Mouse (Mus musculus) forebrain, embryonic 11.5 days (tissue): Measurements from ENCODE around the gene Armc7. TPM values are rescaled to one million over a fixed set of nuclear protein-coding genes. Genes with fewer than 3 reads are reported as not detected.

ENCODE experiments used
- ATAC-seq: fragments of 200-750 bp; cut with Nextera tagmentation; replicated peaks from 2 replicates; pipeline ENCODE4 v1.8.0; 2017; ENCODE audit warnings: moderate TSS enrichment; ENCODE audit not compliant: low FRiP score
- DNase-seq: peaks from one replicate; pipeline ENCODE4 v3.0.0-alpha.2; 2017; ENCODE audit warnings: low spot score
- H3K27ac ChIP-seq: fragments of 300-500 bp; sonication (generic); 2 replicates; pipeline ENCODE4 v1.5.1; 2014; ENCODE audit warnings: low read depth, low read length
- H3K27me3 ChIP-seq: fragments of 300-500 bp; sonication (generic); 2 replicates; pipeline ENCODE4 v1.6.1; 2014; ENCODE audit warnings: mild to moderate bottlenecking, low read length, mixed read lengths; ENCODE audit not compliant: control insufficient read depth, insufficient read depth
- H3K36me3 ChIP-seq: fragments of 300-500 bp; sonication (generic); 2 replicates; pipeline ENCODE4 v1.6.1; 2014; ENCODE audit warnings: mild to moderate bottlenecking, low read length, moderate library complexity, mixed read lengths; ENCODE audit not compliant: control insufficient read depth, insufficient read depth
- H3K4me1 ChIP-seq: fragments of 300-500 bp; sonication (generic); replicated peaks from 2 replicates; pipeline ENCODE4 v1.6.1; 2014; ENCODE audit warnings: low read length, mixed read lengths; ENCODE audit not compliant: control insufficient read depth, insufficient read depth
- H3K4me2 ChIP-seq: fragments of 300-500 bp; sonication (generic); 2 replicates; pipeline ENCODE4 v1.6.1; 2014; ENCODE audit warnings: low read depth, mild to moderate bottlenecking, low read length, moderate library complexity, mixed read lengths; ENCODE audit not compliant: severe bottlenecking
- H3K4me3 ChIP-seq: fragments of 300-500 bp; sonication (generic); 2 replicates; pipeline ENCODE4 v1.5.1; 2014; ENCODE audit warnings: low read depth, low read length
- H3K9ac ChIP-seq: fragments of 300-500 bp; sonication (generic); 2 replicates; pipeline ENCODE4 v1.6.1; 2014; ENCODE audit warnings: low read length
- H3K9me3 ChIP-seq: fragments of 300-500 bp; sonication (generic); 2 replicates; pipeline ENCODE4 v1.6.1; 2016; ENCODE audit warnings: low read length, mixed read lengths; ENCODE audit not compliant: control insufficient read depth
- WGBS: fragments of 180-500 bp; shearing (Covaris S2); extraction: QIAGEN DNeasy Blood & Tissue Kit; methylation state at CpG from one replicate; pipeline ENCODE4 v1.1.7; 2014; 5-methylcytosine and 5-hydroxymethylcytosine counted together
- polyA plus RNA-seq: library from polyadenylated mRNA; unstranded; fragments of >200 nt; fragmentation: Nextera tagmentation; extraction: Ambion mirVana; gene quantifications from 2 replicates; pipeline ENCODE4 v1.2.1, GENCODE M21; 2014

Armc7 gene
- polyA plus RNA-seq, 1 experiment from 2014 or later = 8.9 TPM

DNA sequence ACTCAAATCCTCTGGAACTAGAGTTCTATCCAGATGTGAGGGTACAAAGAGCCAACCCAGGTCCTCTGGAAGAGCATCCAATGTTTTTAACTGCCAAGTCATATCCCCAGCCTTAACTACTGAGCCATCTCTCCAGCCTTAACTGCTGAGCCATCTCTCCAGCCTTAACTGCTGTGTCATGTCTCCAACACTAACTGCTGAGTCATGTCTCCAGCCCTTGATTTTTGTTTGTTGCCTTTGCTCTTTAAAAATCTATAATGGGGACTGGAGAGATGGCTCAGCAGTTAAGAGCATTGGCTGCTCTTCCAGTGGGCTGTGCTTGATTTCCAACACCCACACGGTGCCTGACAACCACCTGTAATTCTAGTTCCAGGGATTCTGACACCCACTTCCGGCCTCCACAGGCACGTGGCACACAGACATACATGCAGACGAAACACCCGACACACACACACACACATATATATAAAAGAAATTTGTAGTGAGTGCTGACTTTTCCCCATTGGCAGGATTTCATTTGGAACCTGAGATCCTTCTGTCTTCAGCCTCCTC lies 37.8 kb upstream of the Armc7 start:
- DNase-seq (no peak), ATAC-seq (no peak)
- Histone ChIP-seq H3K9me3 (peaks cover 3% of the 10 kb centered on the region; the same call in 1 of the 2 replicates), H3K27ac (no peak overlapping the region), H3K9ac (no peak overlapping the region), H3K27me3 (no peaks in the 10 kb centered on the region; the same call in 1 of the 2 replicates), H3K4me2 (no peak overlapping the region), H3K4me1 (peaks cover 11% of the 10 kb centered on the region), H3K36me3 (no peaks in the 10 kb centered on the region), H3K4me3 (no peak overlapping the region)
- WGBS = 84% methylated on average over 5 of the region's 5 CpGs

DNA sequence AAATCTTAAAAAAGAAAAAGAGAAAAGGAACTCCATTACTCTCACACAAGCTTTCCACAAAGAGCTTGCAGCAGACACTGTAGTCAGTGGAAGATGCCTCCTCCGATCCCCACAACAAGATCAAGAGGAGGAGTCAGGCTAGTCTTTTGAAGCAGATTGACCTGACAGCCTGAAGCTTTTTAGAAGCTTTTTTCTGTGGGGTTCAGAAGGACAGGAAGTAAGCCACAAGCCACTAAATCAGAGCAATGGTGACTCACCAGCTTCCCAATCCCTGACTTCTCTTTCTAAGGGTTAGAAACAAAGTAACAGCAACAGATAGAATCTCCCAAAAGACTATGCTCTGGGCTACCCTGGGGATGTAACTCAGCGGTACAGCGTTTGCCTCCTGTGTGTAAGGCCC lies 36.1 kb upstream of the Armc7 start:
- WGBS = 85% methylated on average over 3 of the region's 3 CpGs
- ATAC-seq = no peak
- Histone ChIP-seq H3K4me3 (no peak overlapping the region), H3K9ac (no peak overlapping the region), H3K36me3 (no peaks in the 10 kb centered on the region), H3K4me2 (no peak overlapping the region), H3K4me1 (peaks cover 11% of the 10 kb centered on the region), H3K27me3 (no peaks in the 10 kb centered on the region; the same call in 1 of the 2 replicates), H3K27ac (no peak overlapping the region), H3K9me3 (peaks cover 3% of the 10 kb centered on the region; the same call in 1 of the 2 replicates)
- DNase-seq = no peak

DNA sequence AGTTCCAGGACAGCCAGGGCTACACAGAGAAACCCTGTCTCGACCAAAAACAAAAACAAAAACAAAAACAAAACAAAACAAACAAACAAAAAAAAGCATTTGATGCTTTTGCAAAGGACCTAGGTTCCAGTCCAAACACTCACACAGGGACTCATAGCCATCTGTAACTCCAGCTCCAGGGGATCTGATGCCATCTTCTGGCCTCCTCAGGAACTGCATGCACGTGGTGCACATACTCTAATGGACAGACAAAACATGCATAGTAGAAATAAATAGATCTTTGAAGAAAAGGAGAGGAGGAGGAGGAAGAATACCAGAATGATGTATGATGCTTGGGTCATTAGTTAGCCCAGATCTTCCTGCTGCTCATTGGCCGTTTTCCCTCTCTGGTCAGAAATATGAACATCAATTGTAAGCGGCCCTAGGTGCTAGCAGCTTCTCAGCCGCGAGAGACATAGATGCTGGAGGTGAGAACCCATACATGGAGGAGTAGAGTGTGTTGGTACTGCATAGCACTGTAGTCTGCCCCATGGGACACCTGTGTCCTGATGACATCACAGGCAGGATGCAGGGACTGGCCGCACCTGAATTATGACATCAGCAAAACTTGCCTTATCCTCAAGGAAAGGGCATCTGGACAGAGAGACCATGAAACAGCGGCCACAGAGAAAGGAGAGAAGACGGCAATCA lies 35.4 kb upstream of the Armc7 start, which contains the start of gene Trim80:
TSS of gene Trim80 (plus strand) at position 640 of the 690 bp plus-strand sequence.
- Histone ChIP-seq H3K4me1 (peaks cover 11% of the 10 kb centered on the region), H3K4me2 (no peak within 1 kb of the TSS), H3K27ac (no peak within 1 kb of the TSS), H3K36me3 (no peaks in the 10 kb centered on the region), H3K9ac (no peak within 1 kb of the TSS), H3K27me3 (no peaks in the 10 kb centered on the region; the same call in 1 of the 2 replicates), H3K9me3 (peaks cover 3% of the 10 kb centered on the region; the same call in 1 of the 2 replicates), H3K4me3 (no peak within 1 kb of the TSS)
- no peak for DNase-seq
- ATAC-seq = no peak
- WGBS = 94% methylated on average over 9 of the region's 9 CpGs

DNA sequence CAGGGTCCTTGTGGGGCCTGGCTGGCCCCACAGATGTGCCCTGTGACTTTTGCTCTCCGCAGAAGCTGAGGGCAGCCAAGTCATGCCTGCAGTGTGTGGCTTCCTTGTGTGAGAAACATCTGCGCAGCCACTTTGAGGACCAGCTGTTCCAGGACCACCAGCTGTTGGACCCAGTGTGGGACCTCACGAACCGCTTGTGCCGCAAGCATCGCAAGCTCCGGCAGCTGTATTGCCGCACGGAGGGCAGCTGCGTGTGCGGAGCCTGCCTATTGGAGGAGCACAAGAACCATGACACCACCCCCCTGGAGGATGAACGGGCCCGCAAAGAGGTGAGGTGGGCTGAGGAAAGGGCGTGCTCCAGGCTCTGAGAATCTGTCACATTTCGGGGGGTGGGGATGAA lies 34.0 kb upstream of the Armc7 start:
- Histone ChIP-seq H3K27ac (no peak overlapping the region), H3K4me3 (no peak overlapping the region), H3K9ac (no peak overlapping the region), H3K27me3 (no peaks in the 10 kb centered on the region), H3K4me1 (no peaks in the 10 kb centered on the region; the same call in 1 of the 2 replicates), H3K4me2 (no peak overlapping the region), H3K9me3 (peaks cover 3% of the 10 kb centered on the region; the same call in 1 of the 2 replicates), H3K36me3 (no peaks in the 10 kb centered on the region)
- WGBS = 53% methylated on average over 15 of the region's 15 CpGs
- ATAC-seq (no peak), DNase-seq (no peak)

DNA sequence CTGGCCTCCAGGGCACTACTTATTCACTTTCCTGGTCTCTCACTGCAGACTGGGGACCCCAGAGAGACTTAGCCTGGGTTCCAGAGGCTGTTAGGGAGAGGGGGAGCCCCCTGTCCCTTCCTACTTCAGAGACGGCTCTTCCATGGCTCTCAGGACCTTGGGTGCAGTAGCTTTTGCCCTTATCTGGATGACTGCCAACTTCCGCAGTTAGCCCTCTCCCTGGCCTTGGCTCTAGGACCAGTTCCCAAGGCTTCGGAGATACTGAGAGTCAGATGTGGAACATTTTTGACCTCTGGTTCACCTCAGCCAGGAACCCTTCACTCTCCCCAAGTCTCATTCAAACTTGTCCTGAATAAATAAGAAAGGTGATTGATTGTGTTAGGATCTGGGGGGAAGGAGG lies 28.6 kb upstream of the Armc7 start:
- 89% methylated on average over 3 of the region's 3 CpGs for WGBS
- Histone ChIP-seq H3K9ac (no peak overlapping the region), H3K4me1 (no peaks in the 10 kb centered on the region), H3K36me3 (no peaks in the 10 kb centered on the region), H3K27ac (no peak overlapping the region), H3K4me3 (no peak overlapping the region), H3K27me3 (no peaks in the 10 kb centered on the region), H3K9me3 (no peaks in the 10 kb centered on the region), H3K4me2 (no peak overlapping the region)
- no peak for DNase-seq
- ATAC-seq = no peak

DNA sequence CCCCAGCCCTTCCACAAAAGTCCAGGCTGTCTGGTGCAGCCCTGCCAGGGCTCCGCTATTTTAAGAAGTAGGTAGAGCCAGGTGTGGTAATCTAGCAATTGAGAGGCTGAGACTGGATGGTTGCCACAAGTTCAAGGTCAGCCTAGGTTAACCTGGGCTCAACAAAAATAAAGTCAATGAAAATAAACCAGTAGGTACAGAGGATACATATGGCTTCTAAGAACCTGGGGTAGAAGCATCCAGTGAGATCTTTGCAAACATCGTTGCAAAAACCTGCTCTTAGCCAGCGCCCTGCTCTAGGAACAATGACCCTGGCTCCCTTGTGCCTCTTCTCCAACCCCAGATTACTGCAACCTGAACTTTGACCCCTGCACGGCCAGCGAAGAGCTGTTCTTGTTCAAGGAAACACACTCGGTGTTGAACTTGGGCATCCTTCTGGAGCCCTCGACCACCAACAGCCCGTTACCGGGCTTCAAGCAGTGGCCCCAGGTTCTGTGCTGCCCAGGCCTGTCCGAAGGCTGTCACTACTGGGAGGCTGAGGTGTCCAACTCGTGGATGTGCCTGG lies 28.1 kb upstream of the Armc7 start:
- 88% methylated on average over 11 of the region's 11 CpGs for WGBS
- H3K4me2 ChIP-seq = no peak overlapping the region
- DNase-seq (no peak), ATAC-seq (no peak)
- H3K27ac ChIP-seq = no peak overlapping the region
- H3K9me3 ChIP-seq = no peaks in the 10 kb centered on the region
- no peaks in the 10 kb centered on the region for H3K27me3 ChIP-seq
- no peaks in the 10 kb centered on the region for H3K36me3 ChIP-seq
- no peak overlapping the region for H3K4me3 ChIP-seq
- H3K9ac ChIP-seq = no peak overlapping the region
- no peaks in the 10 kb centered on the region for H3K4me1 ChIP-seq

DNA sequence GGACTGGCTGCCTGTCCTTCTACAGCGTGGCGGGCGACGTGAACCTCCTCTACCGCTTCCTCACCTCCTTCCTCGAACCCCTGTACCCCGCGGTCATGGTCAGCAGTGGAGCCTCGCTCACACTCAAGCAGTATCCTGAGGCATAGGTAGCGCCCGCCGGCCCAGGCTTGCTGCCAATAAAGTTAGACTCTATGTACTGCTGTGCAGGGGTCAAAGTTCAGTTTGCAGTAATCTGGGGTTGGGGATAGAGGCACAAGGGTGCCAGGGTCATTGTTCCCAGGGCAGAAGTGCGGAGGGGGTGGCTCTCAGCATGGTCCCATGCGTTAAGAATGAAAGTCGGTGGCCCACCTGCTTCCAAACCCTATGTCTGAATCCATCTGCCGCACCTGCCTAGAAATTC lies 27.4 kb upstream of the Armc7 start:
- ATAC-seq (no peak), DNase-seq (no peak)
- Histone ChIP-seq H3K36me3 (no peaks in the 10 kb centered on the region), H3K27ac (no peak overlapping the region), H3K4me2 (no peak overlapping the region), H3K27me3 (no peaks in the 10 kb centered on the region), H3K9me3 (no peaks in the 10 kb centered on the region), H3K4me1 (no peaks in the 10 kb centered on the region), H3K9ac (no peak overlapping the region), H3K4me3 (no peak overlapping the region)
- WGBS = 84% methylated on average over 16 of the region's 16 CpGs

DNA sequence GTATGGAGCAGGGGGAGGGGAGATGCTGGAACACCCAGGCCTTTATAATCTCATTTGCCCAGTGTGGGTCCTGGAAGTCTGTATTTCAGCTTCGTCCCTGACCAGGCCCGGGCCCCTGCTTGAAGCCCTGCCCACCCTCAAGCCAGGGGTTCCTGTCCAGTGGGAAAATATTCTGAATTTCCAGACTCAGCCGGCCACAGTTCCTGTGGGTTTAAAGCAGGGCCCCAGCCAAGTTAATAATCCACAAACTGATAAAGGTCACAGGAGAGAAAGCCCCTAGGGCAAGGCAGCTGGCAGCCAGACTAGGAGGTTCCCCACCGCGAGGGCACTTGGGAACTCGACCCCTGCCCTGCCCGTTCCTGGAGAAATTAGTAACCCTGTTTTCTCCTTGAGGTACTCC lies 26.5 kb upstream of the Armc7 start:
- DNase-seq (no peak), ATAC-seq (no peak)
- Histone ChIP-seq H3K4me2 (no peak overlapping the region), H3K27ac (no peak overlapping the region), H3K36me3 (no peaks in the 10 kb centered on the region), H3K9ac (no peak overlapping the region), H3K4me1 (no peaks in the 10 kb centered on the region), H3K9me3 (no peaks in the 10 kb centered on the region), H3K27me3 (no peaks in the 10 kb centered on the region), H3K4me3 (no peak overlapping the region)
- WGBS = 63% methylated on average over 7 of the region's 7 CpGs
